Mouse (Mus musculus) heart, postnatal 10 days (tissue): ENCODE results near the gene Vmn2r18. TPM values are rescaled to one million over a fixed set of nuclear protein-coding genes. Genes with fewer than 3 reads are reported as not detected.
A peak's percentile ranks its signal among the peaks of the same experiment; 100 is the strongest.

ENCODE experiments used
- DNase-seq, 2 experiments: peaks; one replicate each; pipeline ENCODE4 v3.0.0; 2021
- intact Hi-C: fragments of 180-260 bp; cut with DNase I; formaldehyde crosslinking; loops from one replicate; pipeline ENCODE4 v1.15.1; 2025
- total RNA-seq, 2 experiments: library from RNA; stranded (reverse); gene quantifications; 2 replicates each; pipeline ENCODE4 v1.2.3; 2021

Vmn2r18 gene
- total RNA-seq, result not detected

DNA sequence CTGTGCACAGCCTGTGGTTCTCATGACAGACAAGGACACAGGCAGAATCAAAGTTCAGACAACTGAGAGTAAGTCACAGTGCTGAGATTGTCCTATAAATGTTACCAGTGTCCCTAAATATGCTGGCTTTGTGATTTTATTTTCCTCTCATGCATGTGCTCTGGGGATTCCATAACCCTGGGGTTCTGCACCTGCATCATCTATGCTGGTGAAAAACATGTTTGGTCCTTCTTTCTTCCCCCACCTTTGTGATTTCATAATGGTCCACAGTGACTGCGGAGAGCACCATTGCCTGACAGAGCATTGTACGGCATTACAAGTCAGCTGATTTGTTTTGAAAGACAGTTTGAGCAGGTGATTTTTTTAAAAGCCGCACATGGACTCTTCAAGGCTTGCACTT is at the start of gene Vmn2r18:
Gene Vmn2r18 (minus strand): TSS at position 101 of the 400 bp plus-strand sequence.
- intact Hi-C loops, result no loop called here

DNA sequence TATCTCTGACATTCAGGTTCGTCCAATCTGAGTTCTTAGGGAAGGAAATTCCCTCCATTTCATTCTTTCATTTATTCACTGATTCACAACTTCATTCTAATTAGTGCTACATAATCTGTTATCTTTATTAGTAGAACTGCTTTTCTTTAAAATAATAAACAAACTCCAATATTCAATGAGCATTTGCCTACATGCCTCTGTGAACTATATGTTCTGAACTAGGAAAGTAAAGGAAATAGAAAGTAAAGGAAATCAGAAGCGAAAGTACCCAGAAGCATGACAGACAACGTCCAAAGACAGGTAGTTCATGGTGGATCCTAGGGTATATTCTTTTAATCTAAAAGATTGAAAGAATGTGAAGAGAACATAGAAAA is 45.6 kb upstream of the Vmn2r18 start:
- DNase-seq, result no peak
- intact Hi-C loops, result no loop called here

More for the DNA sequence above, at the start of gene Vmn2r18:
- DNase-seq, result no peak

DNA sequence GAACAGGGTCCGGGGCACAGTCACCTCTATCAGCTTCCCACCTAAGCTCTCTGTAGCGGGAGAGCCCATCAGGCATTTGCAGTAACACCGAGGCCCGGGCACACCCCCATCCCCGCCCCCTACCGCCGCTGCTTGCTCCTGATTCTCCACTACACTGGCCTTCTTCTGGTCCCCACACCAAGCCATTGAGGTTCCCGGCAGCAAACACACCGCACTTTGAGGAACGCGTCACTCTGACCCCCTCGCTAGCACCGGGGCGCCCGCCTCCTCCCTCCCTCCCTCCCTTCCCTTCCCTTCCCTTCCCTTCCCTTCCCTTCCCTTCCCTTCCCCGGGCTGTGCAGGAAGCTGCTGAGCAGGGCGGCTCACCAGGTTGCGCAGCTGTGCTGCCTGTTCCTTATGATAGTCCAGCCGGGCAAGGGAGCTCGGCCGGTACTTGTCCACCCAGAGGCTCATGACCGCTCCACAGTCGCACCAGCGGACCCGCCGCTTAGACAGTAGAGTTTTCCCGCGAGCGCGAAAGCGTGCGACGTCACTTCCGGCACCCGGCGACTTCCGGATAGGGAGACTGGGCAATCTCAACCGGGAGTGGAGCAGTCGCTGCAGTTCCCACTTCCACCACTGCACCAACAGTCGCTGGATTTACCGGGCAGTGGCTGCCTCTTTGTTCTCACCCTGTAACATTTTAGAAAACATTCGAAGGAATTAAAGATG is 45.0 kb upstream of the Vmn2r18 start, which contains the start of gene Rfc3:
Gene Rfc3 (minus strand): TSS at position 543 of the 711 bp plus-strand sequence.
- intact Hi-C loops, result no loop called here
- DNase-seq, result peak; percentile 97 to 99

DNA sequence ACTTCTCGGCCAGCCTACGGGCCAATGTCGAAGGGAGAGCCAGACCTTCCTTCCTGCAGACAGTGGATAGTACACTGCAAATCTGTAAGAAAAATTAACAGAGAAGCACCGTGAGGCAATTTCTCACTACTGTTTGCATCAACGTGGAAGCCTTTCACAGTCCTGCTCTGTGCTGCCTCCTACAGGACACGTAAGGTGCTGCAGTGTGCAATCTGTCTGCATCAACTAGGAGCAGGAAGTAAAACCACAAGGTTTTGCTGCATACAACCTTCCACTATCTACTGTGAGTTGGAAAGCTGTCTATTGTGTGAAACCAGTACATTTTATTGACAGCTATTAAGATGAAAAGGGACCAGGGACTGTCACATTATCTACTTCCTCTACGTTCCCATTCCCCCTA is 39.0 kb upstream of the Vmn2r18 start:
- intact Hi-C loops, result no loop called here
- peak in 1 of 2 experiments; percentile 30 for DNase-seq

DNA sequence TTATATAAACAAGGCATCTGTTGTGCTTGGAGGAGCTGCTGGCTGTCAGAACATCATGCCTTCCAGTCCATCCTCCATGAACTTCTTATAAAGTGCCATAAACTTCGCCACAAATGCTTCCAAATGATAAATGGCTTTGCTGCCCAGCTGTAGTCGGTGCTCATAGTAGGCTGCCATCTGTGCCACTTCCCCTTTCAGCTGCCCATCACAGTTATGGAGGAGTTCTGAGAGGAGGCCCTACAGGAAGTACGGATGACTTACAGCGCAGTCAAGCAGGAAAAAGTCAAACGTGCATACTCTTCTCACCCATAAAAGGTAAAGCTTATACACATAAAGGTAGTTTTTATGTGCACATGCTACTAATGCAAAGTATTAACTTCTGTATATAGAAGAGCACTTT is 37.0 kb upstream of the Vmn2r18 start:
- no peak for DNase-seq
- intact Hi-C loops, result no loop called here

DNA sequence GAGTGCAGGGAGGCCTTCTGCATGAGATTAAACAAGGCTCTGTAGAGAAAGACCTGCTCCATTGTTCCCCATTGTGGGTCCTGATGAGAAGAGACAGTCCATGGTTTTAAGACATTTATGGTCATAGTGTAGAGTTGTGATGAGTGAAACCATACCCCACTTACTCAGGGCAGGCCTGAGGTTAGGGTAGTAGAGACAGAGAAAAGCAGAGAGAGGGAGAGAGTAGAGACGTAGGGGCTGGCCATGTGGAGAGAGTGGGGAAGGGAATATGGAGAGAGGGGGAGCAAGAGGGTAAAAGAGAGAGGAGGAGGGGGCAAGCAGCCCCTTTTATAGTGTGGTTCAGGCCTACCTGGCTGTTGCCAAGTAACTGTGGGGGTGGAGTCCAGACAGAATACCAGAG is 36.3 kb upstream of the Vmn2r18 start:
- intact Hi-C loops, result no loop called here
- no peak for DNase-seq

DNA sequence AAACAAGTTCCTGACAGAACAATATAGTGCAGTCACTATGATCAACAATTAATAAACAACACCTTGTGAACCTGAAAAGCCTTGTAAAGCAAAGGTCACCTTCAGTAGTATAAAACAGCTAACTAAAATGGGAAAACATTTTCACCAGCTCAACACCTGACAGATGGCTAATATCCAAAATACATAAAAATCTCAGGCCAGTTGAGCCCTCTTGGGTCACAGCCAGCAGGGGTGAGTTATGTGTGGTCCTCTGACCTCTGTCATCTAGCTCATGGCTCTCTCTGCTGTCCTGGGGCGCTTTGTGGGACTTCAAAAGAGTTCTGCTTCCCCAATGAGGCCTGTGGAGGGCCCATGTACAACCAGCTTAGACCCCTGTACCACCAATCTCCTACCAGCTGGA is 4.1 kb downstream of the Vmn2r18 start:
- intact Hi-C loops, result no loop called here

More for the DNA sequence above, 4.1 kb downstream of the Vmn2r18 start:
- no peak for DNase-seq

Other genes with a start within 250 kb of the Vmn2r18 start
- gene Gm42906, start 177.9 kb downstream of the Vmn2r18 start, total RNA-seq, result 1 to 10 TPM in 1 of 2 experiments, not detected in 1; 1.6 TPM
- 10 to 100 TPM in 1 of 2 experiments, 1 to 10 TPM in 1; 9.7 to 14.8 TPM for gene Rfc3, start 45.2 kb upstream of the Vmn2r18 start, total RNA-seq